Mouse (Mus musculus): ENCODE data around the gene Myl3.

- TF ChIP-seq CTCF (IDR thresholded peaks at IDR 0.05; ENCODE audit: extremely low read depth, insufficient read depth, insufficient read length, insufficient replicate concordance) (no peak), POLR2A (IDR thresholded peaks at IDR 0.05; ENCODE audit: low read depth, low read length) (no peak)
Observed at GRCm38 (mm10) chr9:110800834-110801479, 59.3 kb downstream of the Myl3 start.

Measured in spleen, adult 2 months (tissue).